Mouse (Mus musculus) lung, postnatal 36 days (tissue): Measurements from ENCODE around the gene Rfx8.
A peak's percentile ranks its signal among the peaks of the same experiment; 100 is the strongest.

Experiments
- DNase-seq: peaks from one replicate; pipeline ENCODE4 v3.0.0; 2022; ENCODE audit warnings: mixed read lengths

The Rfx8 gene

DNA sequence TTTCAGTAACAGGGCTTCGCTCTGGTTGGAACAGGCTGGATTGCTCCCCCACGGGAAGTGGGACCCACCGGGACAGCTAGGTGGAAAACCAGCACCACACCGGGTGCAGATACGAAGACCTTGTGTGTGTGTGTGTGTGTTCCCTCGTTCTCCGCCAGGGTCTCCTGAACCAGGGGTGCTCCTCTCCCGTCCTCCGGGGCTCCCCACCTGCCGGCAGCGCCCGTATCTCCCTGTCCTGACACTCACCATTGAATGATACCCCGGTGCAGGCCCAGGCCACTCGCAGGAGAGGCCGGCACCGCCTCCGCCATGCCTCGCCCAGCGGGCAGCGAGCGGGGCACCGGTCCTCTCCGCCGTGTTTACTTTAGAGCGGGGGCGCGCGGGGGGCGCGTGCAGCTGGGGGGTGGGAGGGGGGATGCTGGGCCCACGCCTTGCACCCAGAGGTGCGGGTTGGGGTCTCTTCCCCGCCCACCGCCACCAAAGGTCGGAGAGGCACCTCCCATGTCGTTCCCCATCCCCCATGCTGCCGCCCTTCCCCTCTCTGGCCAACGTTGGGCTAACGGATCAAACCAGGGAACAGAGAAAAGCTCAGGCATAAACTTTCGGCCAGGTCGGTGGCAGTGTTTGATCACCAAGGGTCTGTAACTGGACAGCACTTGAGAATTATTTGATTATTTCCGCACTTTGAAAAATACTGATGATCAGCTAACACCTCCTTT, at the start of gene Rfx8:
TSS of gene Rfx8 (minus strand) at position 366 of the 719 bp plus-strand sequence.
- no peak for DNase-seq

GRCm38 (mm10) chr1:39770436-39770835, 49.6 kb upstream of the Rfx8 start:
- DNase-seq: peak; percentile 62

- DNase-seq: no peak
These were observed 47.2 kb upstream of the Rfx8 start for GRCm38 (mm10) chr1:39768017-39768416.

DNA sequence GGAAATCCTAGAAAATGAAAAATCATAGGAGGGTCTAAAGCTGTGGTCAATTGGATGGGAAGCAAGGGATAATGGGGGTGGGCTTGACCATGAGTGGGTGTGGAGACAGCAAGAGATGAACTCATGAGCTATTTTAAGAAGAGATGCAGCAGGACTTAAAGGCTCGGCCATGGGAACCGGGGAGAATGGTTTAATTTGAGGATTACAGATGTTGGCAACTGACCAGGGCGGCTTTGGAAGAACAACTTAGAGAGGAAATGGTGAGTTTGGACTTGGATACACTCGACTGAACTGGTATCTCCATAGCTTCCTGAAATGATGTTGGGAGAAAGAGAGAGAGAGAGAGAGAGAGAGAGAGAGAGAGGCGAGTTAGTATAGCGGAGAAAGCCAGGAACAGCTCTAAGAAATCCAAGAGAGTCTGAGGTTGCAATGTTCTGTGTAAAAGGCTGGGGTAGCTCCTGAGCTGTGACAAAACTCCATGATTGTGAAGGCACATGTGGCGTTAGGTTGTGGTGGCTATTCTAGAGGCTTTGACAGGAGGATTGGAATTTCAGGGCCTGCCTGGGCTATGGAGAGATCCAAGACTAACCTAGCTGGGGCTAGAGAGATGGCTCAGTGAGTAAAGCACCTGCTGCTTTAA, 45.2 kb upstream of the Rfx8 start:
- no peak for DNase-seq

- peak; percentile 91 for DNase-seq
These were observed 41.2 kb upstream of the Rfx8 start for GRCm38 (mm10) chr1:39762025-39762370.

- peak; percentile 85 for DNase-seq
These were observed 40.6 kb upstream of the Rfx8 start for GRCm38 (mm10) chr1:39761211-39762024.

GRCm38 (mm10) chr1:39760181-39760715, 39.5 kb upstream of the Rfx8 start:
- DNase-seq: no peak

DNA sequence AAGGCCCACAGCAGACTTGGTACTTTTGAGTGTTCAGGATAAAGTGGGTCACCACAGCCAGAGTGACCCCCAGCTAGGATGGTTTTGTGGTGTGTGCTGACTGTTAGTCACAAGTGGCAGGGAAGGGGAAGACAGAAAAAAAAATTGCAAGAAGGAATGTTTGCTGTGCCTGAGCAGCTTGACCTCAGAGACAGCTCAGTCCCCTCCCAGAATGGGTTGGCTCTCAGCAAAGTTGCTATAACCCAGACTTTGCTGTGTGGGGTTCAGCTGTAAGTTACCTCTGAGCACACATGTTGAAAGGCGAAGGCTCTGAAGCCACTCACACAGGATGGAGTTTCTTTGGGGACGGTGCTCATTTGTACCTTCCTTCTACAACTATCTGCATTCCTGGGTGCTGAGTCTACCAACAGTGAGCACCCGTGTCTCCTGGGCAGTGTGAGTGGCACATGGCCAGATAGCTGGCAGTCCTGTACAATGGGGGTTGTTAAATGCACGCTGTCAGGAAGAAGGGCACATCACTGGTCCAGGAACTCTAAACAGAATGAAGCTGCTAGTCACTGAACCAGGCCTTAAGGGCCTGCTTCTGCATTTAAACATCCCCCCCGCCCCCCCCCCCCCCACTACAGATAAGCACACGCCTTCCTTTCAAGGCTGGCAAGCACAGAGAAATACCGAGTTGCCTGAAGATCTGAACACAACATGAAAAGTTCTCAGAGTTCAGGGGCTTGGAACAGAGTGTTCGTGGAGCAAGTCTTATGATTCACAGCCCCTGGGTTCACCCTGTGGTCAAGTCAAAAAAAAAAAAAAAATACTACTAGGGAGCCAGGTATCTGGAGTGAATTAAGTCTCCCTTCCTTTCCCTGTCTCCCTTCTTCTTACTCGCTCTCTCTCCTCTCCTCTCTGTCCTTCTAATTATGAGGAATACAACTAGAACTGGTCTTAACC, 38.7 kb upstream of the Rfx8 start:
- peak; percentile 40 for DNase-seq

DNA sequence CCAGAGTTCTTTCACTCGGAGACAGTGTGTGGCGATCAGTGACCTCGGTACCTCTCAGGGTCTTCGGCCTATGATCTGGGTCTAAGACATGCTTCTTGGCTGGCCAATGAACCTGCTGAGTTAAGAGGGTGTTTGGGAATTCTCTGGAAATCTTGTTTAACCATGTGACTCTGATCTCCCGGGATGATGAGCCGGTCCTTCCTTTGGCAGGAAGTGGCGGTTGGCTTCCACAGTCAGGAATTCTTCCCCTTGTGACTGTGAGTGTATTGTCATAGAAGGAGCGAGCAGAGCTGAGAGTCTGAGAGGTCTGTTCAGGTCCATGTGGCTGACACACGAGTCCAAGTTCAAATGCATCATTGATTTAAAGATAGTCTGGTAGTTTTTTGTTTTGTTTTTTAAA, 37.4 kb upstream of the Rfx8 start:
- peak; percentile 66 for DNase-seq

DNA sequence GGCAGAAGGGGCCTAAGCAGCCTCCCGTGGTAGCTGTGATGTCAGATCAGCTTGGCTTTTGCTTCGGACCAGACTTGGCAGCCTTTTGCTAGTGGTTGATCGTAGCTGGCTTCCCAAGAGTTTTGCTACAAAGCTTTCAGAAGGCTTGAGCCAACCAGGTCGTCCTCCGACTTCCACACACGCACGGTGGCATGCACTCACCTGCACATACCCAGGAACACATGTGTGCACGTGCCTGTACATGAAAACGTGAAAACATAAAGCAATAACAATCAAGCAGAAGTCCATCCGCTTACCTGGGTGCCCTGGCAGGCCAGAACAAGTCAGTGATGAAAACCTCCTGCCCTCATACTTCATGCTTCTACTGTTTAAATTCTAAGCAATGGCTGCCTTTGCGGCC, 36.2 kb upstream of the Rfx8 start:
- DNase-seq: no peak

DNA sequence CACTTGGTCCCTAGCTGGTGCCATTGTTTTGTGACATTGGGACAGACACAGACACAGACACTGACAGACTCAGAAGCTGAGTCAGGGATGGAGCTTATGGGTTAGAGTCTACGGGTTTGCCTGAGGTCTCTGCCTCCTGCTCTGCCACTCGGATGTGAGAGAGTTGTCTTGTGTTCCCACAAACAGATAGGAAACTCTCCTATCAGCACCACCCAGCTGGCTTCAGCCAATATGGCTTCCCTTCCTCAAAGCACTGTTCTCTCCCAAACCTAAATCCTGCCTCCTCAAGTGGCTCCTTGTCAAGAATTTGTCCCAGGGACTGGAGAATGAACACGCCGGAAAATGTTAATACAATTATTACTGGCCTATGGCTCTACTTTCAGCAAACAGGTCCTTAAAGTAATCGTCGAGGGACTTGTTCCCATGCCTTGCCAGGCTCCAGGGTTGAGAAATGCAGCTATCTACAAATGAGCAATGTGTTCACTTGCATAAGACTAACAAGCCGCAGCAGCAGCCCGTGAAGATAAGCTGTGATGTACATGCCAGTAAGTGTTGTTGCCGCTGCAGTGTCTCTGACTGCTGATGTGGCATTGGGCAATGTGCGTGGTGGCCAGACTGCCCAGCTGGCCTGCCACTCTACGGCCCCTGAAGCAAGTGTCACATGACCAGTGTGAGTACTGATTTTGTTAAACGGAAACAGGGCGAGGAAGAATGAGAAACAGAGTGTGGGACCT, 33.6 kb upstream of the Rfx8 start:
- DNase-seq: peak; percentile 23

DNA sequence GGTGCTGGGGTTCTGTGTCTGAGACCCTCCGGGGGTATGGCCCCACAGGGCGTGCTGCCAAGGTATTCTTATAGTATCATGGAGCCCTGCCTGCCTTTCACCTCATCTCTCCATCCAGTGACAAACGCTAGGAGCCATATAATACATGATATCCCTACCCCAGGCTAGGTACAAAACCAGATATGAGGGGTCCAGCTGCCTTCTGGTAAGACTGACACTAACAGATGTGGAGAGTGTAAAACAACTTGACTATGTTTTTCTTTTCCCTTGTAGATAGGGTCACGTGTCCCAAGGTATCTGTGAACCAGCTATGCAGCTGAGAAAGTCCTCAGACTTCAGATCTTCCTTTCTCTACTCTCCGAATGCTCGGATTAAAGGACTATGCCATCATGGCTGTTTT, 30.7 kb upstream of the Rfx8 start:
- DNase-seq: no peak

GRCm38 (mm10) chr1:39749664-39750063, 28.9 kb upstream of the Rfx8 start:
- peak; percentile 57 for DNase-seq

GRCm38 (mm10) chr1:39749214-39749613, 28.4 kb upstream of the Rfx8 start:
- no peak for DNase-seq

DNA sequence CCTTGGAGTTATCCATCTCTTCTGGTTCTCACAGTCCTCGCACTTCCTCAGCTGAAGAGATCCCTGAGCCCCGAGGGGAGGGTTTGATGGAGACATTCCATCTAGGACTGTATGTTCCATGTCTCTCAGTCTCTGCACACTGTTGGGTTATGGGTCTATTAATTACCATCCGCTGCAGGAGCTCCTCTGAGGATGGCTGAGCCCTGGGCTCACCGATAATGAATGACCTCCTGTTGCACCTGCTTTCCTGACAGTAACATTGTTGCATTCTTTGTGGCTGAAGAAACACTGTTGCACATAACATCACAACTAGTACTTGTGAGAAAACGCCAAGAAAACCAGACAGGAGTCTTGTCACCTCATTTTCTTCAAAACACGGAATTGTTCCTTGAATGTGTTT, 27.9 kb upstream of the Rfx8 start:
- no peak for DNase-seq

- DNase-seq: no peak
These were observed 25.7 kb upstream of the Rfx8 start for GRCm38 (mm10) chr1:39746464-39746863.

GRCm38 (mm10) chr1:39740948-39741347, 20.2 kb upstream of the Rfx8 start:
- no peak for DNase-seq

GRCm38 (mm10) chr1:39740002-39740401, 19.2 kb upstream of the Rfx8 start:
- no peak for DNase-seq

DNA sequence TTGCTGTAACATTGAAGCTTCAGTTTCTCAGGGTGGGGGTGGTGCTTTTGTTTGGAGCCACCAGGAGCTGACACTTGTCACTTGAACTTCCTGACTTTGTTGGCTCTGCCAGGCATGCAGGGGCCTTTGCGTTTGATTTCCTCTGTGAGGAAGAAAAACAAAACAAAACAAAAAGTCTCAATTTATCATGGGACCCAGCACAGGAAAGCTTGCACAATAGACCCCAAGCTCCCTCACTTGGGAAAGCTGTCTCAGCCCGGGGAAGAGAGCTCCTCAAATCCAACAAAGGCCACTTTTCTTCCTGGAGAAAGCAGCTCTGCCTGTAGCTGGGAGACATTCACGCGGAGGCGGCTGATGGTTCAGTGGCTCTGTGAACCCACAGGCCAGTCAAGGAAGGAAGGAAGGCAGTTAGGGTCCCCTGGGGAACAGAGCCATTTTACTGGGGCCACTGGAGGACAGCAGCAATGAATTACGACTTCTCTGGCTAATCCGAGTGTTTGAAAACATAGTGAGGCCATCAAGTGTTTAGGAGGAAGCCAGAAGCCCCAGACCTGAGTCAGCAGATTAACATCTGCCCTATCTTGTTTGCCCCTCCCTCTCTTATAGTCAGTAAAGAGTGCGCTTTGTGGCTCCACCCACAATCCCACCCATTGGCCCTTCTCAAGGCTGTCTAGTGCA, 15.3 kb upstream of the Rfx8 start:
- DNase-seq: peak; percentile 80

- no peak for DNase-seq
These were observed 14.7 kb upstream of the Rfx8 start for GRCm38 (mm10) chr1:39735493-39735892.

GRCm38 (mm10) chr1:39734881-39735280, 14.1 kb upstream of the Rfx8 start:
- no peak for DNase-seq
